Mouse (Mus musculus) ES-E14 (cell line): ENCODE results near the gene Fbp2. TPM values are rescaled to one million over a fixed set of nuclear protein-coding genes. Genes with fewer than 3 reads are reported as not detected.

Experiments used
- DNase-seq: peaks from one replicate; pipeline ENCODE4 v3.0.0-alpha.2; 2013; ENCODE audit warnings: low read depth, low spot score
- H3K27ac ChIP-seq: 2 replicates; pipeline ENCODE4 v1.5.1; 2012; ENCODE audit warnings: low read depth, mild to moderate bottlenecking, low read length, moderate library complexity, mixed read lengths; ENCODE audit not compliant: poor library complexity, insufficient read depth, severe bottlenecking
- H3K36me3 ChIP-seq: 2 replicates; pipeline ENCODE4 v1.6.1; 2012; ENCODE audit warnings: mild to moderate bottlenecking, low read length, moderate library complexity, mixed read lengths; ENCODE audit not compliant: control insufficient read depth, poor library complexity, insufficient read depth, severe bottlenecking
- H3K4me1 ChIP-seq, 2 experiments: fragments of 150-350 bp in 1 of 2; sonication (generic) in 1 of 2; 2 replicates each; pipeline ENCODE4 v1.6.1; 2012; ENCODE audit warnings: low read length in 2 of 2, mild to moderate bottlenecking in 1 of 2, mixed read lengths in 1 of 2; ENCODE audit not compliant: control insufficient read depth in 2 of 2, insufficient read depth in 2 of 2, poor library complexity in 1 of 2
- H3K4me3 ChIP-seq, 2 experiments: fragments of 150-350 bp in 1 of 2; sonication (generic) in 1 of 2; 2 replicates each; pipeline ENCODE4 v1.5.1; 2012; ENCODE audit warnings: low read length in 2 of 2, low read depth in 1 of 2, mild to moderate bottlenecking in 1 of 2, mixed read lengths in 1 of 2; ENCODE audit not compliant: insufficient read depth in 1 of 2, poor library complexity in 1 of 2, severe bottlenecking in 1 of 2
- H3K9ac ChIP-seq: 2 replicates; pipeline ENCODE4 v1.6.1; 2012; ENCODE audit warnings: low read depth, mild to moderate bottlenecking, low read length, mixed read lengths; ENCODE audit not compliant: poor library complexity, insufficient read depth, severe bottlenecking
- H3K9me3 ChIP-seq: fragments of 150-350 bp; sonication (generic); 2 replicates; pipeline ENCODE4 v1.6.1; 2012; ENCODE audit warnings: low read depth, mild to moderate bottlenecking, low read length; ENCODE audit not compliant: control insufficient read depth, insufficient read depth
- CHD2 ChIP-seq: IDR thresholded peaks from 2 replicates; pipeline ENCODE4 v1.6.1; 2014; ENCODE audit warnings: mild to moderate bottlenecking, low read depth, low read length, inconsistent platforms
- HCFC1 ChIP-seq: IDR thresholded peaks from 2 replicates; pipeline ENCODE4 v1.6.1; 2012; ENCODE audit warnings: low read length, inconsistent platforms, borderline replicate concordance; ENCODE audit not compliant: insufficient read depth
- MAFK ChIP-seq: IDR thresholded peaks from 2 replicates; pipeline ENCODE4 v1.6.1; 2014; ENCODE audit warnings: mild to moderate bottlenecking, low read depth, low read length, inconsistent platforms; ENCODE audit not compliant: insufficient read depth
- ZC3H11A ChIP-seq: IDR thresholded peaks from 2 replicates; pipeline ENCODE4 v1.6.1; 2012; ENCODE audit warnings: low read depth, mild to moderate bottlenecking, inconsistent platforms, low read length, borderline replicate concordance
- ZNF384 ChIP-seq: IDR thresholded peaks from 2 replicates; pipeline ENCODE4 v1.6.1; 2012; ENCODE audit warnings: low read depth, low read length, inconsistent platforms
- in situ Hi-C, 2 experiments: fragments of 600-800 bp; cut with MboI; formaldehyde crosslinking; loops; one replicate each; pipeline ENCODE4 v1.15.1; 2025; ENCODE audit warnings: low sequenced_read_pairs in 2 of 2, inconsistent platforms in 1 of 2; ENCODE audit not compliant: unreplicated experiment in 2 of 2
- total RNA-seq: library from RNA; depleted of rRNA; stranded (reverse); fragments of 300-350 nt; gene quantifications from 2 replicates; pipeline ENCODE4 v1.2.3, GENCODE M21; 2012

Gene Fbp2
- total RNA-seq, 1 experiment: 10.4 TPM

DNA sequence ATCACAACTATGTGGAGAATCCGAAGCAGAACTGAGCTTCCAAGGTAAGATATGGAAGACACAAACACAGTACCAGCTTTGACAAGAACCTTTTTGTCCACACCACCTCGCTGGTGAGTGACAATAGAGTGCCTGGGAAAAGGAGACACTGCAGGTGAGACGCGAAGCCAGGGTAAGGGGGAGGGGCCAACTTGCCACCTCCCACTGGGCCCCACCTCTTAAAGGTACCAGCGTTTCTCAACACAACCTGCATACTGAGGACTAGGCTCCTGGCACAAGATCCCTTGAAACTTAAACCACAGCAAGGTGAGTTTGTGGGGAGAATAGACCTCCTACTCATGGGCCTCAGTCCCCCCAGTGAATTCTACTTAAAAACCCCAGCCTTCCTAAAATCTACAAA lies 19.0 kb upstream of the Fbp2 start:
- no peak for DNase-seq
- H3K9me3 ChIP-seq: no peaks in the 10 kb centered on the region
- in situ Hi-C loops: no loop called here
- no peak overlapping the region for H3K4me3 ChIP-seq
- peaks cover 2 to 25% of the 10 kb centered on the region in 2 experiments; a peak in 3 of 4 replicates for H3K4me1 ChIP-seq
- H3K9ac ChIP-seq: no peak overlapping the region
- H3K27ac ChIP-seq: no peak overlapping the region
- no peak for TF ChIP-seq ZNF384
- no peaks in the 10 kb centered on the region for H3K36me3 ChIP-seq

DNA sequence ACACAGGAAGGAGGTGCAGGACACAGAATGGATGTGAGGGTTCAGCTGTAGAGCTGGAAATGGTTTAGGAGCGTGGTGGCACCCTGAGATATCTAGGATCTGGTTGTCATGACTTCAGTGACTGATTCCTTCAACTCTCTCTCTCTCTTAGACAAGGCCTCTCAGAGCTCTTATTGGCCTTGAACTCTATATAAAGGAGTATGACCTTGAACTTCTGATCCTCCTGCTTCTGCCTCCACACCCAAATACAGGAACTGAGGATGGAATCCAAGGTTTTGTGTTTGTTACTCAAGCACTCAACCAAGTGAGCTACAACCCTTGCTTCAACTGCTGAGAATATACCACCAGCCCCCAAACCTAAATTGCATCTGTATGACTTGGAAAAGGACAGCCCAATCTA lies 17.9 kb upstream of the Fbp2 start:
- Histone ChIP-seq H3K4me3 (no peak overlapping the region), H3K27ac (no peak overlapping the region), H3K36me3 (no peaks in the 10 kb centered on the region), H3K4me1 (peaks cover 2 to 25% of the 10 kb centered on the region in 2 experiments; a peak in 3 of 4 replicates), H3K9me3 (no peaks in the 10 kb centered on the region), H3K9ac (no peak overlapping the region)
- in situ Hi-C loops: no loop called here
- TF ChIP-seq ZC3H11A (no peak), ZNF384 (no peak), HCFC1 (no peak), MAFK (no peak), CHD2 (no peak)
- DNase-seq: no peak

GRCm38 (mm10) chr13:62872252-62872651 lies 14.0 kb upstream of the Fbp2 start:
- Histone ChIP-seq H3K36me3 (no peaks in the 10 kb centered on the region), H3K4me3 (no peak overlapping the region), H3K9me3 (no peaks in the 10 kb centered on the region), H3K4me1 (peaks cover 0 to 9% of the 10 kb centered on the region in 2 experiments; a peak in 2 of 4 replicates), H3K9ac (no peak overlapping the region), H3K27ac (no peak overlapping the region)
- TF ChIP-seq CHD2 (no peak), ZC3H11A (no peak), MAFK (no peak), ZNF384 (no peak)
- in situ Hi-C loops: loop anchor here in 1 of 2 experiments (25.0 kb wide), 1 partner anchor 410 kb away; the partner anchor contains the start of gene Gm49359
- DNase-seq: no peak

DNA sequence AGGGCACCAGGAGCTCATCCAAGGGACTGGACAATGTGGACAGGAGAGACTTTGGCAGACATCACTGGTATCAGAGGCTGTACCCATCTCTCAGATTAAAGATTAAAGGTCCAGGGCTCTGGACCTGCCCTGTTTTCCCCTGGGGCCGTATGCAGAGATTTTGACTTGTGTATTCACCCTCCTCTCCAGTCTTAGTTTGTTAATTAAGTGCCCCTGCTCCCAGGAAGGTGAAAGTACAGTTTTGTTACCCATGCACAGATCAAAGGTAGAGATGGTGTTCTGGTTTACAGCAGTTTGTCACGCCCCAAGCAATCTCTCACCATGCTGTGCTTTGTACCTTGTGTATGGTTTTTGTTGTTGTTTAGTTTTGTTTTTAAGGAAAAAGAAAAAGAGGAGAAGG lies 12.4 kb upstream of the Fbp2 start:
- no peaks in the 10 kb centered on the region for H3K9me3 ChIP-seq
- H3K27ac ChIP-seq: no peak overlapping the region
- DNase-seq: no peak
- H3K4me1 ChIP-seq: 0 out of 4 replicates have a peak, but pooled peaks cover 0 to 2% of the 10 kb centered on the region in 2 experiments
- in situ Hi-C loops: loop anchor here in 1 of 2 experiments (25.0 kb wide), 1 partner anchor 408 kb away; the partner anchor contains the start of gene Gm49359
- TF ChIP-seq HCFC1 (no peak), CHD2 (no peak), MAFK (no peak), ZC3H11A (no peak), ZNF384 (no peak)
- no peak overlapping the region for H3K4me3 ChIP-seq
- no peak overlapping the region for H3K9ac ChIP-seq
- no peaks in the 10 kb centered on the region for H3K36me3 ChIP-seq

GRCm38 (mm10) chr13:62866817-62867216 lies 8.6 kb upstream of the Fbp2 start:
- Histone ChIP-seq H3K9me3 (no peaks in the 10 kb centered on the region), H3K9ac (no peak overlapping the region), H3K4me3 (no peak overlapping the region), H3K36me3 (no peaks in the 10 kb centered on the region), H3K27ac (no peak overlapping the region), H3K4me1 (no peaks in the 10 kb centered on the region)
- TF ChIP-seq ZC3H11A (no peak), ZNF384 (no peak), HCFC1 (no peak), CHD2 (no peak), MAFK (no peak)
- DNase-seq: no peak
- in situ Hi-C loops: loop anchor here in 1 of 2 experiments (25.0 kb wide), 1 partner anchor 405 kb away; the partner anchor contains the start of gene Gm49359
